Mouse (Mus musculus) neural tube, embryonic 11.5 days (tissue): ENCODE measurements around the gene Elfn2. TPM values are rescaled to one million over a fixed set of nuclear protein-coding genes. Genes with fewer than 3 reads are reported as not detected.

Experiments
- ATAC-seq: fragments of 200-750 bp; cut with Nextera tagmentation; 2 replicates; pipeline ENCODE4 v1.8.0; 2017; ENCODE audit warnings: moderate number of reproducible peaks, mild to moderate bottlenecking, moderate TSS enrichment, moderate library complexity; ENCODE audit not compliant: insufficient read depth, low FRiP score, low TSS enrichment
- DNase-seq: peaks from one replicate; pipeline ENCODE4 v3.0.0-alpha.2; 2015; ENCODE audit warnings: low spot score
- H3K27ac ChIP-seq: fragments of 300-500 bp; sonication (generic); 2 replicates; pipeline ENCODE4 v1.5.1; 2014; ENCODE audit warnings: low read depth, mild to moderate bottlenecking, low read length
- H3K27me3 ChIP-seq: fragments of 300-500 bp; sonication (generic); 2 replicates; pipeline ENCODE4 v1.6.1; 2014; ENCODE audit warnings: mild to moderate bottlenecking, low read length, mixed read lengths; ENCODE audit not compliant: control insufficient read depth, insufficient read depth
- H3K36me3 ChIP-seq: fragments of 300-500 bp; sonication (generic); 2 replicates; pipeline ENCODE4 v1.6.1; 2014; ENCODE audit warnings: mild to moderate bottlenecking, low read length, moderate library complexity, mixed read lengths; ENCODE audit not compliant: control insufficient read depth, insufficient read depth
- H3K4me1 ChIP-seq: fragments of 300-500 bp; sonication (generic); 2 replicates; pipeline ENCODE4 v1.6.1; 2014; ENCODE audit warnings: low read length, mixed read lengths; ENCODE audit not compliant: control insufficient read depth, insufficient read depth
- H3K4me2 ChIP-seq: fragments of 300-500 bp; sonication (generic); 2 replicates; pipeline ENCODE4 v1.6.1; 2014; ENCODE audit warnings: low read depth, mild to moderate bottlenecking, moderate library complexity
- H3K4me3 ChIP-seq: fragments of 300-500 bp; sonication (generic); 2 replicates; pipeline ENCODE4 v1.5.1; 2014; ENCODE audit warnings: low read depth, low read length
- H3K9ac ChIP-seq: fragments of 300-500 bp; sonication (generic); 2 replicates; pipeline ENCODE4 v1.6.1; 2014; ENCODE audit warnings: mild to moderate bottlenecking, low read length
- H3K9me3 ChIP-seq: fragments of 300-500 bp; sonication (generic); 2 replicates; pipeline ENCODE4 v1.6.1; 2016; ENCODE audit warnings: low read length; ENCODE audit not compliant: control insufficient read depth
- WGBS: fragments of 180-500 bp; shearing (Covaris S2); extraction: QIAGEN DNeasy Blood & Tissue Kit; methylation state at CpG from one replicate; pipeline ENCODE4 v1.1.7; 2014; 5-methylcytosine and 5-hydroxymethylcytosine counted together
- polyA plus RNA-seq: library from polyadenylated mRNA; unstranded; fragments of >200 nt; fragmentation: Nextera tagmentation; extraction: Ambion mirVana; gene quantifications from 2 replicates; pipeline ENCODE4 v1.2.1, GENCODE M21; 2014

Gene Elfn2
- polyA plus RNA-seq = 0.15 and 0.73 TPM in 2 replicates

GRCm38 (mm10) chr15:78718290-78719250, at the start of gene Elfn2:
Gene Elfn2, minus strand, starts transcription at chr15:78718771.
- H3K9ac ChIP-seq = peak within 1 kb of the TSS; percentile 55
- H3K4me1 ChIP-seq = peaks cover 13% of the 10 kb centered on the region; the same call in 1 of the 2 replicates
- no peaks in the 10 kb centered on the region for H3K36me3 ChIP-seq
- 1% methylated on average over 81 of the region's 89 CpGs for WGBS
- H3K9me3 ChIP-seq = no peaks in the 10 kb centered on the region
- DNase-seq (peak; percentile 52), ATAC-seq (no peak; the same call in 1 of the 2 replicates)
- peaks cover 53% of the 10 kb centered on the region for H3K27me3 ChIP-seq
- peak within 1 kb of the TSS; percentile 43 for H3K4me3 ChIP-seq
- H3K4me2 ChIP-seq = peak within 1 kb of the TSS; percentile 81
- H3K27ac ChIP-seq = no peak within 1 kb of the TSS

GRCm38 (mm10) chr15:78763704-78764103, 45.1 kb upstream of the Elfn2 start:
- Histone ChIP-seq H3K36me3 (0 out of 2 replicates have a peak, but pooled peaks cover 2% of the 10 kb centered on the region), H3K9ac (no peak overlapping the region), H3K9me3 (no peaks in the 10 kb centered on the region), H3K4me1 (0 out of 2 replicates have a peak, but pooled peaks cover 3% of the 10 kb centered on the region), H3K4me2 (no peak overlapping the region), H3K27me3 (no peaks in the 10 kb centered on the region), H3K4me3 (no peak overlapping the region), H3K27ac (no peak overlapping the region)
- WGBS = 72% methylated on average over 5 of the region's 5 CpGs
- no peak for ATAC-seq
- DNase-seq = no peak

- 0 out of 2 replicates have a peak, but pooled peaks cover 2% of the 10 kb centered on the region for H3K36me3 ChIP-seq
- H3K4me3 ChIP-seq = no peak overlapping the region
- H3K4me1 ChIP-seq = 0 out of 2 replicates have a peak, but pooled peaks cover 3% of the 10 kb centered on the region
- no peak for ATAC-seq
- H3K9me3 ChIP-seq = no peaks in the 10 kb centered on the region
- no peaks in the 10 kb centered on the region for H3K27me3 ChIP-seq
- WGBS = 44% methylated on average over 9 of the region's 10 CpGs
- no peak for DNase-seq
- H3K27ac ChIP-seq = no peak overlapping the region
- no peak overlapping the region for H3K9ac ChIP-seq
- H3K4me2 ChIP-seq = no peak overlapping the region
Observed at GRCm38 (mm10) chr15:78763210-78763609, 44.6 kb upstream of the Elfn2 start.

GRCm38 (mm10) chr15:78761112-78761511, 42.5 kb upstream of the Elfn2 start:
- H3K4me2 ChIP-seq = no peak overlapping the region
- H3K27ac ChIP-seq = no peak overlapping the region
- no peaks in the 10 kb centered on the region for H3K27me3 ChIP-seq
- DNase-seq = no peak
- no peak for ATAC-seq
- 85% methylated on average over 13 of the region's 13 CpGs for WGBS
- no peak overlapping the region for H3K9ac ChIP-seq
- H3K4me3 ChIP-seq = no peak overlapping the region
- H3K36me3 ChIP-seq = 0 out of 2 replicates have a peak, but pooled peaks cover 2% of the 10 kb centered on the region
- H3K9me3 ChIP-seq = no peaks in the 10 kb centered on the region
- no peaks in the 10 kb centered on the region for H3K4me1 ChIP-seq

DNA sequence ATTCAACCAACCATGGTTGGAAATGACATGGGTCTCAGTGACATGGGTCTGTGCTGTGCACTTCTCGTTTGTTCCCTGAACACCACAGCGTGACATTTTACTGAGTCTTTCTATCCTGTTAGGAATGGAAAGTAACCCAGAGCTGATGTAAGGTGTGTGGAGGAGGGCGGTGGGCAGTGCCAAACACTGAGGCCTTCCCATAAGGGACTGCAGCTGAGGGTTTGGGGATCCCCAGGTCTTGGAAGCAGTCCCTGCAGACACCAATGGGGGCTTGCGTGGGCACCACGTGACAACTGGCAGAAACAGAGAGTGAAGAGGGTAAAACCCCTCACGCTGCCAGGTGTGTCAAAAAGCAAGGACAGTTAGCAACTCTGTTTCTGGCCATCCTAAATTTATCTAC, 39.6 kb upstream of the Elfn2 start:
- no peak overlapping the region for H3K27ac ChIP-seq
- no peak overlapping the region for H3K4me3 ChIP-seq
- H3K9ac ChIP-seq = no peak overlapping the region
- 93% methylated on average over 6 of the region's 6 CpGs for WGBS
- no peak overlapping the region for H3K4me2 ChIP-seq
- ATAC-seq (no peak), DNase-seq (no peak)
- no peaks in the 10 kb centered on the region for H3K4me1 ChIP-seq
- H3K9me3 ChIP-seq = no peaks in the 10 kb centered on the region
- no peaks in the 10 kb centered on the region for H3K27me3 ChIP-seq
- no peaks in the 10 kb centered on the region for H3K36me3 ChIP-seq

DNA sequence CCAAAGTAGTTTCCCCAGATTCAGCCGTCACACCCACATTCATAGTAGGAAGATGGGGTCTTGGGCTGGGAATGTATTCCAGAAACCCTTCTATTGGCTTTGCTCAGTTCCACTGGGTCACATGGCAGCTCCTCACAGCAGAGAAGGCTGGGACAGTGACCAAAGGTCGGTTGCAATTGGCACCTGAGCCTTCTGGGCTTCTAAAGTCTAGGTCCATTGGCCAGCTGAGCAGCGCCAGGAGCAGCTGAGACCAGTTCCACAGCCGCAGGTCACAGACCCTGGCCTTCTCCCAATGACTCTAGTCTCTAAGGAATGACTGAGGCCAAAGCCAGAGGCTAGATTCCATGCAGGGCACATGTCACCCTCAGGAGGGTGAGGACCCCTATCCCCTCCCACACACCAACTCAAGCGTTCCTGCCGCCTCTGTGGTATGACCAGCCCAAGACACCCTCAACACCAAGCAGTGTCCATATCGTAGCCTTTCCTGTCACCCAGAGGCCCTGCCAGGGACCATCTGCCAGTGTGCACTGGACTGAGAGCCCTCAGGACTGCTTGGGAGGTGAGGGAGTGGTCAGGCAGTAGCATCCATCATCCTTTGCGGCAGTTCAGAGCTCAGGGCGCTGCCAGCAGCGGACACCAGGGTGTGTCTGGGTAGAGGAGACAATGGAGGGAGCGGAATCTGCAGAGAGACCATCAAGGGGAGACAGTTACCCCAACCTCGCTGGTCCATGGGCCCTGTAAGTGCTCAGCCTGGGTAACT, 37.6 kb upstream of the Elfn2 start:
- H3K9me3 ChIP-seq = no peaks in the 10 kb centered on the region
- no peak for DNase-seq
- no peak for ATAC-seq
- H3K4me3 ChIP-seq = no peak overlapping the region
- H3K4me2 ChIP-seq = no peak overlapping the region
- 77% methylated on average over 12 of the region's 12 CpGs for WGBS
- no peaks in the 10 kb centered on the region for H3K27me3 ChIP-seq
- H3K27ac ChIP-seq = no peak overlapping the region
- no peaks in the 10 kb centered on the region for H3K36me3 ChIP-seq
- no peak overlapping the region for H3K9ac ChIP-seq
- H3K4me1 ChIP-seq = no peaks in the 10 kb centered on the region

- Histone ChIP-seq H3K36me3 (no peaks in the 10 kb centered on the region), H3K9me3 (no peaks in the 10 kb centered on the region), H3K4me2 (no peak overlapping the region), H3K4me1 (no peaks in the 10 kb centered on the region), H3K4me3 (no peak overlapping the region), H3K27me3 (no peaks in the 10 kb centered on the region), H3K27ac (0 out of 2 replicates have a peak overlapping the region, but pooled peaks have one; percentile 1), H3K9ac (no peak overlapping the region)
- DNase-seq (no peak), ATAC-seq (no peak)
- 78% methylated on average over 3 of the region's 3 CpGs for WGBS
Observed at GRCm38 (mm10) chr15:78755226-78755625, 36.7 kb upstream of the Elfn2 start.

- Histone ChIP-seq H3K27ac (no peak overlapping the region), H3K27me3 (no peaks in the 10 kb centered on the region), H3K4me2 (no peak overlapping the region), H3K9me3 (no peaks in the 10 kb centered on the region), H3K4me3 (no peak overlapping the region), H3K4me1 (no peaks in the 10 kb centered on the region), H3K36me3 (no peaks in the 10 kb centered on the region), H3K9ac (no peak overlapping the region)
- DNase-seq (no peak), ATAC-seq (no peak)
- 77% methylated on average over 5 of the region's 5 CpGs for WGBS
Observed at GRCm38 (mm10) chr15:78754144-78754543, 35.6 kb upstream of the Elfn2 start.
